Mouse (Mus musculus) gastrocnemius, postnatal 4 days (tissue): Measurements from ENCODE around the gene Gm49673. TPM values are rescaled to one million over a fixed set of nuclear protein-coding genes. Genes with fewer than 3 reads are reported as not detected.
A peak's percentile ranks its signal among the peaks of the same experiment; 100 is the strongest.
"Not testable (repeated sequence)": the region's sequence is repeated elsewhere in the genome, so short reads cannot be mapped to it uniquely, and the experiment has no call there.

ENCODE experiments used
- DNase-seq, 2 experiments: peaks; one replicate each; pipeline ENCODE4 v3.0.0; 2021 to 2022; ENCODE audit warnings: low spot score in 2 of 2, mixed read lengths in 2 of 2
- long read RNA-seq, 2 experiments: library from polyadenylated mRNA; stranded (forward); transcript quantifications; one replicate each; pipeline ENCODE4 v2.0.0; 2021
- total RNA-seq, 2 experiments: library from RNA; stranded (reverse); gene quantifications; 2 replicates each; pipeline ENCODE4 v1.2.3; 2021

Gene Gm49673
- under 1 TPM in 1 of 2 experiments, not detected in 1; 0.20 TPM for total RNA-seq
- long read RNA-seq, experiment 1, partial matches to known transcripts = 3 of 5 reads
- long read RNA-seq, experiment 1, other reads (novel, unspliced or antisense) = 2 of 5 reads
- long read RNA-seq, experiment 2, partial matches to known transcripts = 0 of 2 reads
- long read RNA-seq, experiment 2, other reads (novel, unspliced or antisense) = 2 of 2 reads

DNA sequence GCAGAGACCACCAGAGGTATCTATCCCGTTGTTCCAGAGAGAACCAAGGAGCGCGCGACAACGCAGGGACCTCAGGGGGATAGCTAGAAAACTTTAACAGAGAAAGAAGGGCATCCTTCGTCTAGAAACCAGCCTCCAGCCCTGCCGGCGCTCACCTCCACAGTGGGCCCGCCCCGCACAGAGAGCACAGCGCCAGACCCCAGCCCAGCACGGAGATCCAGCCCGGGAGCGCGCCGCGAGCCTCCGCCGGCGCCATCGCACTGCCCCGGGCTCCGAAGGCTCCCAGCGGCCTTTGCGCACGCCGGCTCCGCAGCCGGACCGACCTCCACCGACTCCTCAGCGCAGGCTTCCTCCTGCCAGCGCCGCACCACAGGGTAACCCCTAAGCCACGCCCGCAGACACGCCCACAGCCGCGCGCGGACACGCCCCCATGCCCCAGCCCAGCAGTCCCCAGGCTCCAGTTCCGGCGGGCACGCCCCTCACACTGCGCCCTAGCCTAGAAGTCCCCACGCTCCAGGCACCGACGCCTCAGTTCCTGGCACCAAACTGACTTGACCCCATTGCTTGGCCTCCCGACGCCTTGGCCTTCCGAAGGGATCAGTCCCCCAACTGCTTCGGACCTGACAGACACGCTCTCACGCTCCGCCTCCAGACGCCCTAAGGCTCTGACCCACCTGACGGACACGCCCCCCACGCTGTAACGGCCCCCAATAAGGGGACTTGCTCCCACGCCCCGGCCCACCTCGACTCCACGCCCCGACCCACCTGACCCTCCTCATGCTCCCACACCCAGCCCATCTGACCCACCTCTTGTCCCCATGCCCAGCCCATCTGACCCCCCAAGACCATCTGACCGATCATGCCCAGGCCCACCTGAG is at the start of gene Gm49673, which contains the start of gene Rnaset2a:
TSS of gene Gm49673 (minus strand) at position 350 of the 878 bp plus-strand sequence.
TSS of gene Rnaset2a (minus strand) at position 659 of the 878 bp plus-strand sequence.
- not testable (repeated sequence) for DNase-seq

DNA sequence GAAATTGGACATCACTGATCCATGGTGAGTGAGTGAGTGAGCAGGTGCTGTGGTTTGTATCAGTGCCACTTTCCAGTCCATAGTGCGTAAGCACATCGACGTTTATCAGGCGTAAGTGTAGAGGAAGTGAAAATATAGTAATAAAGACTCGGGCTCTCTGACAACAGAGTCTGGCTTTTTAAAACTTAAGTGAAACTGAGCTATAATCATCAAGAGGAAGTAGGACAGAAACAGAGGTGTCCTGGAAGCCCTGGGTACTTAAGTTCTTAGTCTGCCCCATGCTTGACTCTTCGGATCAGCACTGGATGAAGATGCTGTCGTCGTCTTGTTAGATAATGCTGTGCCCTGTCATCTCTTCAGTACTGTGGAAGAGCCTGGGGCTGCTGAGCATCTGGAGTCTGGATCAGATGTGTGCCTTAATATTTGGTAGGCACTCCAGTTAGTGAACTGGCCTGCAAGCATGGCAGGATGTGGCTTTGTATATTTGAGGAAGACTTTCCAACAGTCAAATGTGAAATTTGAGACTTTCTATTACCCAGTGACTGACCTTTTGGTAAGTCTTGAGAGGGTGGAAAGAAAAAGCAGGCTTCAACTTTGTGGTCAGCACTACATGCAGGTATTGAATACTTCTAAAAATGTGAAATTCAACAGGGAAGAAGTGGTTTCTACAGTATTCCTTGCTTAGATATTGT is 48.2 kb upstream of the Gm49673 start:
- no peak for DNase-seq

DNA sequence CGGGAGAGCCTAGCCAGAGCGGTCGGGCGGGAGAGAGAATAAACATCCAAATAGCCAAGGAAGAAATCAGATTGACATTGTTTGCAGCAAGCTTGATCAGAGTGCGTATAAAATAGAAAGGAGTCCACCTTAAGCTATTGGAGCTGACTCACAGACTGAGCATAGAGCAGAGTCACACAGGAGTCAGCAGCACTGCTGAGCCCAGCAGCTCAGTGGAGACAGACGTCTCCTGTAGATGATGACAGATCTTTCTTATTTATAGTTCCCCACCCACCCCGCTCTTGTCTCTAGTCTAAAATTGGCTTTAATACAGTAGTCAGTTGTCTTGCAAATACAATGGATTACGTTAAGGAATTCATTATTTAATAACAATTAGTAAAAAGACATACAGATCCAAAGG is 46.1 kb upstream of the Gm49673 start:
- no peak for DNase-seq

DNA sequence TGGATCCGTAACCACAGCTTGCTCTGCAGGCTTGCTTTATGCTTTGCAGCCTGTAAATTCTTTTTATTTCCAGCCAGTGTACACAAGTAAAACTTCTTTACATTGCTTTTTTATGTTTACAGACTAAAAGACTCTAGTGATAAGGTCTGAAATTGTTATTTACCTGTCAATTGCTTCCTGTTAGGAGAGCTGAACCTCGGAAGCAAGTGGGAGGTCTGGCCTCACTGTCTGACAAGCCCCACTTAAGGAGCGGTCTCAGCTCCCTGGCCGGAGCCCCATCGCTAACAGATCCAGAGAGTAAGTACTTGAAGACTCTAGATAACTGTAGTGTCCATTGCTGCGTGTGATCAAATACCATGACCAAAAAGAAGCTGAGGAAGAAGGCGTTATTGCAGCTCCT is 36.6 kb upstream of the Gm49673 start:
- DNase-seq = no peak

DNA sequence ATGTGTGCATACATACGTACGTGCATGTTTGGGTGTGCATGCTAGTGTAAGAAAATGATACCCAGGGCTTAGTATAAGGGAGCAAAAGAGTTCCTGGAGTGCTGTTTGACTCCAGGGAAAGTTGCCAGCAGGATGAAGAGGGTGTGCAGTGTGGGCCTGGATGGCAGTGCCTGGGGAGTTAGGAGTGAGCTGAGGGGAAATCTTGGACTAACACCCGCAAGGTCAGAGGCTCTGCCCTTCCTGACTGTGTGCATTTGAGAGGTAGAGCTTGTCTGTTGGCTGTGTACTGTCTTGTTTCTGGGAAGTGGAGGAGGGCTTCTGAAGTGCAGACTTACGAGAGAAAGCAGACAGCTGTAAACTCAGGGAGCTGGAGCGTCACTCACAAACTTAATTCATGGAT is 36.2 kb upstream of the Gm49673 start:
- no peak for DNase-seq

DNA sequence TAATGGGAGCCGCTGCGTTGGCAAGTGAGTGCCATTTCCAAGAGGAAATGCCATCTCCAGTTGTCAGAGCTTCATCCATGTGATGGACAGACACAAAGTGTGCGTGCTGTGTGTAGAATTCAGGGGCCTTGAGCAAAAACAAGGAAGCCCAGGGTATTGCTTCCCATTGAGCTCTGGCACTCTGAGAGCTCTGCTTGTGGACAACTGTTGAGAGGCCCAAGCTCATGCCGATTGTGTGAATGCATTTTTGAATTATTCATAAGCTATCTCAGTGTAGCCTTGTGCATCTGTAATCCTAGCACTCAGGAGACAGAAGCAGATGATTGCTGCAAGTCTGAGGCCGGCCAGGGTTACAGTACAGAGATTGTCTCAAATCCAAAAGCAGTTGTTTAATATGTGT is 29.5 kb upstream of the Gm49673 start:
- DNase-seq = no peak

DNA sequence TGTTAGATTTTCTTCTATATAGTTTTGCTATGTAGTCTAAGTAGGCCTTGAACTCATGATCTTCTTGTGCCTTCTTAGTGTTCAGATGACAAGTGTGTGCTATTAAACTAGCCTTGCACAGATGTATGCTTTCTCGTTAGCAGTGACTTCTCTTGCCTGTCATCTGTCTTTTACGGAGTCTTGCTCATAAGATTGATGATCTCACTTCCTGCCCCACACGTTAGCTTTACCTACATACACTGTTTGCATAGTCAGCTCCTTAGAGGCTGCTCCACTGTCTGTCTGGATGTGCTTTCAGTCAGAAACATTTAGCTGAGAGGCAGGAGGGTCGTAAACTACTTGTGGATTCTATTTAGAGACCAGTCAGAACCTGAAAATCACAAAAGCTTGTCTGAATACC is 23.5 kb upstream of the Gm49673 start:
- no peak for DNase-seq

DNA sequence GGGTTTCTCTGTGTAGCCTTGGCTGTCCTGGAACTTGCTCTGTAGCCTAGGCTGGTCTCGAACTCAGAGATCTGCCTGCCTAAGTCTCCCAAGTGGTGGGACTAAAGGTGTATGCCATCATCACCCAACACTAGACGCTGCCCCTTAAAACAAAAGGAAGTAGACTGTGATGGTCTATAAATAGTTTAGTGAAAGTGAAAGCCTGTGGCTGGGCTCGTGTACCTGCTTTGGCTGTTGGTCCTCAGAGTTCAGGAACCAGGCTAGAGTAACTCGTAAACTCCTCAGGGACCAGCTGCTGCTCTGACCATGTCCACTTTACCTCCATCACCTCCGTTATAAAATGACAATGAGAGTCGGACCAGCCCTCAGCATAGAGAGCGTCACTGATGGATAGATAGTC is 22.7 kb upstream of the Gm49673 start:
- no peak for DNase-seq

DNA sequence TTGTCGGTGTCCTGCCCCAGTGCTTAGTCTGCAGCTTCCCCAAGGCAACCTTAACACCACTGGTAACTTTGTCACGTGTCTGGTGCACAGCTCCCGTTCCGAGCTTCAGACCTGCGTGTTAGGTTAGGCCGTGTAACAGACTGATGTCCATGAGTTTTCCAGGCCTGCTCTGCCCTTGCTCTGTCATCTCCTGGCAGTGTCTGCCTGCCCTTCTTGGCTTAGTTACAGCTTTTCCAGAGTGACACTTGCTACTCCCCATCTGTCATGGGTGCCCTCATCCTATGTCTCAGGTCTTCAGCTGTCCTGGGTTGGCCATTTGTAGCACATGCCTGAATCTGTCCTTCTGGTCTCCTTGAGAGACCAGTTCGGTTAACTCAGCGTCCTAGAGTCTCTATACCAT is 19.8 kb upstream of the Gm49673 start:
- not testable (repeated sequence) for DNase-seq

DNA sequence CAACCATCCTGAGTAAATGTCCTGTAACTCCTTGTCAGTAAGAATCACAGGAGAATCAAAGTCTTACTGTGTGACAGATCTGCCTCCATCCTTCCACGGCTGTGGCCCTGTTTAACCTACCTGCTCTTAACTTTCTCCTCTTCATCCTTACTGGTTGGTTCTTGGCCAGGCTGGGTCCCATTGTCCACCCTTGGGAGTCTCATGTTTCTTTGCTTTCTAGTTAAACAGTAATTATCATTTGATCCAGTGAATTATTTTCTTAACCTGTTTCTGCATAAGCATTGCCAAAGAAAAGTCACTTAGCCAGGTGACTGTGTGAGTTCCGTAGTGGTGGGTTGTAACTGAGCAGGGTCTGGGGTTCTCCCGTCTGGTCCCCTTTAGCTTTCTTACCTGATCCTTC is 18.9 kb upstream of the Gm49673 start:
- DNase-seq = not testable (repeated sequence)

DNA sequence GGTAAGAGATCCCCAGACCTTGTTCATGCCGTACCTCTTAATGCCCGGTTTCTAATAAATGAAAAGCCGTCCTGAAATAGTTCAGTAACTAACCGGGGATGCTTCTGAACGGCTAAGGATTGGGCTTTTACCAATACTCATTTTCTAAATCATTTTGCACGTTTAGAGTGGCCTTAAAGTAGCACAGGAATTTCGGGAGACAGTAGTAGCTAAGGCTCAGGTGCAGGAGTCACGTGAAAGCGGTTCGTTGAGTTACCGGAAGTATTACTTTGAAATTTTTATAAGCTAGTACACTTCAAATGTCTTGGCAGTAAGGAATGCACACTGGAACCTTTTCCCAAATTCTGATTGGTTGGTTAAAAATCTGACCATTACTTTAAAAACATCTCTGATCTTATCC is 18.4 kb upstream of the Gm49673 start:
- not testable (repeated sequence) for DNase-seq

DNA sequence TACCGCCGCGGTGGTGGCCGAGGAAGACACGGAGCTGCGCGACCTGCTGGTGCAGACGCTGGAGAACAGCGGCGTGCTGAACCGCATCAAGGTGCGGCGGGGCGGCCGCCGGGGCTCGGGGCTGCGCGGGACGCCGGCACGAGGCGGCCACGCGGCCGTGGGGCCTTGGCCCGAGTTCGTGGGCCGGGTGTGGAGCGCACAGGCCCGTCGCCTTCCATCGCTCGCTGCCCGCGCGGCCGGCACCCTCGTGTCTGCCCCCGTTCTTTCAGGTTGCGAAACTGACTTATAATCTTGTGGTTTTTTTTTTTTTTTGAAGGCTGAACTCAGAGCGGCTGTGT is 18.0 kb upstream of the Gm49673 start:
- DNase-seq = not testable (repeated sequence)

DNA sequence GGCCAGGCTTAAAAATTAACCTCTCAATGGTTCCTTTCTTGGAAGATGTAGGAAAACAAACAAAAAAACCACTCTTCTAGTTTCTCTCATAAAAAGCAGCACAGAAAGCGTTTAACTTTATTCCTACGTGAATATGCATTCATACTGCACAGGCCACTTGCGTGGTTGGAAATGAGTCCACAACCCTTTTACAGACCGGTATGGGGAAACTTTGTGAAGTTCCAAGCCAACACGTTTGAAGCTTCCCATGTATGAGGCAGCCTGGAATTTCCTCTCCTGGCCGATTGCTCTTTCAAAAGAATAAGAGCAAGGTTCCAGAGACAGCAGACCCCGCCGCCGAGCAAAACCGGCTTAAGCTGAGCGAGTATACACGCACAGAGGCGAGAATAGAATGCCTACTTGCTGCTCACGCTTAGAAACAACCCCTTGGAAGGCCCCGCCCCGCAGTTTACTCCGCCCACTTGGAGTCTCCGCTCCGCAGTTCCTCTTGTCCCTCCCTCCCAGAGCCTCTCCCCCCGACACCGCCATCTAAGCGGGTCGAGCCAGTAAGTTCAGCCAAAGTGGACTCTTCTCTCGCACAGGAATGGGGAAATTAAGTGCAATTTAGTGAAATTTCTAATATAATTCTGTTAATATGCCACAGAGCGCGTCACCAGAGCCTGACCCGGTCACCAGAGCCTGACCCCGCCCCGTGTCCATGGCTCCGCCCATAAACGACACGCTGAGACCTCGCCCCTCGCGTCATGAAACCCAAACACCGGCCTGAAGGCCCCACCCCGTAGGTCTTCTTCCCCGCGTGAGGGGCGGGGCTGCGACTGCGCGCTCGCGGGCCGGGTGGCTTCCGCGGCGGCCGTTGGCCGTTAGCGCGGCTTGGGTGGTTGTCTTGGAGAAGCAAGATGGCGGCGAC is 17.4 kb upstream of the Gm49673 start, which contains the start of gene Fgfr1op:
TSS of gene Fgfr1op (plus strand) at position 801 of the 907 bp plus-strand sequence.
- DNase-seq = peak in 1 of 2 experiments; percentile 33

DNA sequence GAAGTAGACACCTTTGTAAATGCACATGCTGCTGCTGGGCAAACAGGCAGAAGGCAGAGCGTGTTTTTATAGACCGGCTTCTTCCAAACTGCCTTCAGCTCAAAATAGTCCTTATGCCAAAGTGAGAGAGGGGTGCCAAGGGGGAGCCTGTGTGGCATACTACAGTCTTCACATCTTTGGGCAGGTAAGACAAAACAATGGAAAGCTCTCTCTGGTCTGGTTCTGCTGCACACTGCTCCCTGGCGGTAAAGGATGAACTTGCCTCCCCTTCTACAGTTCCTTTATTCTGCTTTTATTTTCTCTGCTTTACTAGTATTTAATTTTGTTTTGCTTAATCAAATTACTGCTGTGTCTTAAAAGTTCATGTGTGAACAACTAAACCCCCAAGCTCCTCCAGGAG is 13.4 kb upstream of the Gm49673 start:
- DNase-seq = not testable (repeated sequence)

DNA sequence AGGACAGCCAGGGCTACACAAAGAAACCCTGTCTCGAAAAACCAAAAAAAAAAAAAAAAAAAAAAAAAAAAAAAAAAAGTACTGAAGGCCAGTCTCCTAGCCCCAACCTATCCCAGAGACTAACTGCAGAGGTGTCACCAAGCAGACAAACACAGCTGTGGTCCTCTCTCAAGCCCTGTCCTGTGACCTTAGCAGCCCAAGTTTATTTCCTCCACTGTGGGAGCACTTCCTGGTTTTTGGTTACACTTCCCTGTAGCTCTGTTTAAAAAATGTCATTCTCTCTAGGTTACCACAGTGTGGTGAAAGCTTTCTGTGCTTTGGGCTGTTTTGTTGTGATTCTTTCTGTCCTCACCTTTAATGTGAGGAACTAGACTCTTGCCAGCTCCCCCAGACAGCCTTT is 11.0 kb upstream of the Gm49673 start:
- not testable (repeated sequence) for DNase-seq

DNA sequence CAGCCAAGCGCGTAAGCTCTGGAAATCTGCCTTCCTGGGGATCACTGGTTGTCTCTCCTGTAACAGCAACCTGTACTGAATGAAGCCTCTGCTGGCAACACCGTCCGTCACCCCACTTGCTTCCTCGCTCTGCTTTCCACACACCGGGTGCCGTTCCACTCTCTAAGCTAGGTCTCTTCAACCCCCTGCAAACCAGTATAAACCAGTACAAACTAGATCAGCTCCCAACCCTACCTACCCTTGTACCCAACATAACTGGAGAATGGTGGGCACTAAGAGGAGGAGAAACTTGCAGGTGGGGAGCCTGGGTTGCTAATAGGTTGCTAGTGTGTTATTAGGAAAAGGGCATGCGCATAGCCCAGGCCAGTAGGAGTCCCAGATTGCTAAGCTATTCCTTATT is 8.4 kb upstream of the Gm49673 start:
- not testable (repeated sequence) for DNase-seq

DNA sequence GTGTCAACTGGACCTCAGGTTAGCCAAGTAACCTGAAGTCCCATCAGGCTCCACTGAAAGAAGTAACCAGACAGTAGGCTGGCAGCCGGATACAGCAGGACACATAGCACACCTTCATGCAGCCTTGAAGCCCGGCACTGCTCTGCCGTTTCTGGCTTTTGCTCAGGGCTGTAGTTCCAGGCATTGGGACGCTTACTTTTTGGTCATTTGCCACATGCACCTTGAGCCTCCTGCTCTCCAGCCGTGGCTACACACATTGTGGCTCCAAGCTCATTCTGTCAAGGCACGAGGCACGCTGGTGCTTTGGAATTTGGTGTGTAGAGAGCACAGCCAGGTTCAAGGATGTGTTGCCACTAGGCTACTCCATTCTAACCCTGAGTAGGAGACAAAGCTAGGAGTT is 7.4 kb upstream of the Gm49673 start:
- not testable (repeated sequence) for DNase-seq

DNA sequence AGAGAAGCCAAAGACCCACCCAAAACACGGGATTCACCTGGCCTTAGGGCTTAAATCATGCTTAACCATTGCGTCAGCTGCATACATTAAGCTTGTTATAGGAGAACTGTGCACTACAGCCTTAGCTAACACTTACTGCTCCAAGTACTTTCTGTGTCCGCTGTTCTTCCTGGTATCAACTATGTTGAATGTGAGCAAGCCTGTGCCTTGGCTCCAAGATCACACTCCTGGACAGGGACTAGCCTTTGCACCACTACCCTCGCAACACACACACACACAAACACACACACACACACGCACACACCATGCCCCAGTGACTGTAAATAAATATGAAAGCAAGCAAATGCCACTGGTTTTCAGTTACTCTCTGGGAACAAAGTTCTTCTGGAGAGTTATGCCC is 657 bp downstream of the Gm49673 start:
- DNase-seq = not testable (repeated sequence)

DNA sequence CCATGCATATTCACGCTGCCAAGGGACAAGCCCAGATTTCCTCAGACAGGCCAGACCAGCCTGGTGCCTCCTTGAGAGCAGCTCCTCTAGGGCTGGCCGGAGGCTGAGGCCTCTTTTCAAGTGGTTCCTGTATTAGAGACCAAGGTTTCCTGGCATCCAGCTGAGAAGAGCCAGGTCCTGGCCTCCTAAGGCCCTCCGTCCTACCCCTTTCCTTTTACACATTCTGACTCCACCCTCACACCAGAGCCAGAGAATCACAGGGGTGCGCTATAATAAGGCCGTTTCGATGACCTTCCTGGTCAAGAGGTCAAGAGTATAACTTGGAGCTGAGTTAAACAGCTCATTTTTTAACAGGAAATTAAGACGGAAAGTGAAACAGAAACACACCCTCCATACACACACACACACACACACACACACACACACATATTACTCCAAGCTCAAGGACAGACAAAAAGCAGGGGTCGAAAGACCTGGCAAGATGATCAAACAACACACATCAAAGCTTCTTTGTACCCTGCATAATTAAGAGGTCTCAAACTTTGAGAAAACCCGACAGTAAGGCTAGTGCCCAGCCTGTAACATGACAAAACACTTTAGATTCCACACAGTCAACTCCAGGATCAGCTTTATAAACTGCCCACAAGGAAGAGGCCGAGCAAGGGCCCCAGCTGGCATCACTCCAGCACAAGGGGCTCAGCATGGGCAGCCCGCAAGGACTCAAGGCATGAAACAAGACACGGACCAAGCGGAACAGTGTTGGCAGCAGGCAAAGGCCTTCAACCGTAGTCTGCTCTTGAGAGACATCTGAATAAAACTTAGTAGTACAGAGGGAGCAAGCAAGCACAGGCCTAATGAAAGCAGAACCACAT is 3.5 kb downstream of the Gm49673 start:
- DNase-seq = not testable (repeated sequence)

DNA sequence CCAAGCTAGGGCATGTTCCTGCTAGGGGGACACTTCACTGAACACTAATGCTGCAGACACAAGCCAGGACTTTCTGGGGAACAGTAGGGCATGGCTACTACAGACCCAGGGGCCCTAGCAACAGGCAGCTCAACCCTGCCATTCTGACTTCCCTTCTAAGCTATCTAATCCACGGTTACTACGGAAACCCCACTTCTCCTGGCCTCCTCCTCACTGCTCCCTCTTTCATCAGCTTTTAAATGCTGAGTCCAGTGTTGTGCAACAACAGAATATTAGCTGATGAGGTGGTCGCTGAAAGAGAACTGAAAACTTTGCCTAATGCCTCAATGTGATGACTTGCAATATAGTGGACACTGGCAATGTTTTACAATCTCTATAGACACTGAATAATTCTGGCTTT is 7.4 kb downstream of the Gm49673 start:
- not testable (repeated sequence) for DNase-seq
